Mouse (Mus musculus) ovary, postnatal 36 days (tissue): Measurements from ENCODE around the gene Scube1.

ENCODE experiments used
- DNase-seq: peaks from one replicate; pipeline ENCODE4 v3.0.0; 2022; ENCODE audit warnings: low spot score, mixed read lengths

Gene Scube1

DNA sequence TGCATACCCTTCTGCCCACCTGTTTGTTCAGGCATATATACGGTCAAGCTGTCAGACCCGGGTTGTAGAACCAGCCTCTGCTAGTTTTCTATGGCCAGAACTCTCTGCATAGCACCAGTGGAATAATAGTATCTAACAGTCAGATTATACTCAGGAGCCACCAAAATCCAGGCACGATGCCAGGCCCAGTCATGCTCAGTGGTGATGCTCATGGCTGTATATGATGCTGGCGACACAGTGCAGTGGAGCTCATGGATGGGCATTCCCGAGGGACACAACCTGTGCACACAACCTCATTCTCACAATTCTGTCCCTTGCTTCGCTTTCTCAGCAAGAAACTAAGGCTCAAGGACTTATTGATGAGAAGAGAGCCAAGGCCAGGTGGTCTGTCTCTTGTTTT is 58.8 kb downstream of the Scube1 start:
- DNase-seq = no peak

DNA sequence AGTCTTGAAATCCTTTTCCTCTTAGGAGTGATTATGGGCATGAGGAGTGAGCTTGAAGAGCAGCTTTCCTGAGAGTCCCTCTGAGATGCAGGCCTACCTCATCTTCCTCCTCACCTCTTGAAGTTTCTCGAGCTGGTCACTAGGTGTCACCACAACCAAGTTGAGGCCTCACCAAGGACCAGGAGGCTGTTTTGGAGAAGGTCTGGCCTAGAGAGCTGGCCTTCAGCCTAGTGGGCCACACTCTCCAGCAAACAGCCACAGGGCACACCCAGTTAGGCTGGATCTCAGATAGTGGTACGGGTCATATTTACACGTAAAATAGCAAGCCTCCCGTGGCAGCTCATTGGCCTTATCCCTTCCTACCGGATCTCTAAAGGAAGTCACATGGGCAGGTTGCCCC is 60.1 kb downstream of the Scube1 start:
- DNase-seq = peak; percentile 67

DNA sequence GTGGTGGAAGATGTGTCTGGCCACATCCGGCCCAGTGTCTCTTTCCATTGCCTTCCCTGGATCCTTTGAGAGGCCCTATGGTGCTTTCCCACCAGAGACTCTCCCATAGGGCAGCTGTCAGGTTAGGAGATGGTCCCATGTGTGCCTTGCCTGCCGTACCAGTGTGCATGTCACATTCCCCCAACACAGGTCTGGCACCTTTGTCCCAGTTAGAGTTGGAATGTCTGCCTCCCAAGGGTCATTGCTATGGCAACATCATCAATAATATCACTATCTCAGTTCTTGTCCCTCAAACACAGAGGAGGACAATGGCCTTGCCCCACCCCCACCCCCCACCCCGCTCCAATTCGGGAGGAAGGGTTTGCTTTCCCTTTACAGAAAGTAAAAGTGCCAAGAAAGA is 61.8 kb downstream of the Scube1 start:
- no peak for DNase-seq

DNA sequence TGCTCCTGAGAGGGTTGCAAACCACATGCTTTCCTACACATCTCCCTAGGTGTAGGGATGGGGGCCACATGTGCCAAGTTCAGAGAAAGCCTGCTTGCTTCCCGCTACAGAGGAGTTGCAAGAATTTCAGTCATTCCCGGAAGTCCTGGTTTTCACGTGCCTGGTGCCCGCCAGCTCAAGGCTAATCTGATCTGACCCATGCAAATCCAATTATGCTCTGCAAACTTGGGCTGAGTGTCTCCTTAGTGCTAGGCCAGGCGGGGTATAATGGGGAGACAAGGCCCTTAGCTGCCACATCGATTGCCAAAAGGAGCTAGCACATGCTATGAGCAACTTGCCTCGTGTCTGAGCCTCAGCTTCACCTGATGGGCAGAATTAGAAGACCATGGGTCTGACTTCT is 62.7 kb downstream of the Scube1 start:
- DNase-seq = no peak

DNA sequence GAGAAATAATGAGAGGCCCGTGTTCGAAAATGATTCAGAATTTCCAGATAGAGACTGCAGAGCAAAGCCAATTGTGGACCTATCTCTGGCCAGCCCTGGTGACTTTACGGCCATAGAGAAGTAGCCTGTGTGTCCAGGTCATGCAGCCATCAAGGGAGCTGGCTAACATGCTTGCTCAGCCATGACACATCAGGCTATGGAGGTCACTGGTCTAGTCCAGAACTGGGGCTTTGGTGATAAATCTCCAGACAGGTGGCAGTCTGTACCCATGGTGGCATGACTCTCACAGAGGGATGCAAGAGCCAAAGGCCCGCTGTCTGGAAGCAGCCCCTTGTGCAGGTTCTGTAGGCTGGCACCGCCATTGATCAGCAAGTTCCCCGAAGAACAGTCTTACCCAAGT is 82.3 kb downstream of the Scube1 start:
- no peak for DNase-seq

DNA sequence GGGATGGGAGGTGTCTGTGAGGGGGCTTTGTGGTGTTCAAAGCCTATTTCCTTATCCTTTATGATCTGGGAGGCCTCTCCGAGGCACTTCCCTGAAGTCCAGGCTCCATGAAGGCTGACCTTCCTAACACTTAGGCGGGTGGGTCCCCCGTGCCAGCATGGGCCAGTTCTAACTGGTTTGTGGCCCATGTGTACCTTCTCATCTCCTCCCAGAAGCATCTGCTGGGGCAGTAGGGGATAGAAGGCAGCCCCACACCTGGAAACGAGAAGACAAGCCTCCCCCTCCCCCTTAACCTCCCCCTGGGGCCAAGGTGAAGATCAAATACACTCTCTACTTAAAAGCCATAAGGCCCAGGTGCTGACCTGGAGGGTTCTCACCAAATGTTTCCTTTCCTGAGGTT is 84.6 kb downstream of the Scube1 start:
- no peak for DNase-seq

DNA sequence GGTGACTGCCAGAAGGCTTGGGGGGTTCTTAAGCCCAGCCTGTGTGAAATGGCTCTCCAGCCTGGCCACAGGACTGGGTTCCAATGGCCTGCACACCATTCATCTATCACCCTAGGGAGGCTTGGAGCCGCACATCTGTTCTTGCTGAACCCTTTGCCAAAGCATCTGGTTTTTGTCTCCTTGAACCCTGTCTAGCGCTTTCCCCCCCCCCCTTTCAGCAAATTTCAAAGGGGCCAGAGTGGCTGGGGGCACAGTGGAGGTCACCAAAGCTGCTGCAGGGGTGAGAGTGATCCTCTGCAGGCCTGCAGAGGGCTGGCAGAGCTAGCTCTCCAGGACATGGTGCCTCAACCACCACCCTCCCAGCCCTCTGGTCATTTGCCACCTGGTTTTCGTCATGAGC is 85.7 kb downstream of the Scube1 start:
- no peak for DNase-seq

DNA sequence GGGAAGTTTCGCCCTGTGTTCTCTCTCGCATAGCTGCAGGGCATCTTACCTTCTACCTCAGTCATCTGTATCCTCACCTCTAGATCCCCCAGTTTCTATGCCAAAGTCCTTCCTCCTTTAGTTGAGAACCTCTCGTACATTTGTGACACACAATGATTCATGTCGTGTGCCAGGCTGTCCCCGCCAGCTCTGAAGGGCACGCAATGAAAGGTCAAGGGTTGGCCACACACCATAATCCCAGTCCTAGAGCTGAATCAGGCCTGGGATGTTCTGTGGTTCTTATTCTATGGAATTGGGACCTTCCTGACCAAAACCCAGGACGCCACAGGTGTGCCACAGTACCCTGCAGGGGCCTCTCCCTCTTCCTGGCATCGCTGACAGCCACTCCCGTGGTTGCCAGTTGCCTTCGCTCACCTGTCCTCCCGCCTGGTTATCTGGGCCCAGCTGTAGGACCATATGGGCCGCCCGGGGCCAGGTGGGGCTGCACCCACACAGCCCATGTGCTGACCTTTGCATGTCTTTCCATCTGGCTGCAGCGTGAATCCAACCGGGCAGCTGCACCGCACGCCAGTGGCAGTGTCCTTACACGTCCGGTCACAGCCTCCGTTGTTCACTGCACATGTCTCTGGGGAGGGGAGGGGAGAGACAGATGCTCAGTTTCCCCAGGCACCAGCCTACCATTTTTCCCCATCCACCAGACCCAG is 86.5 kb downstream of the Scube1 start:
- DNase-seq = no peak

DNA sequence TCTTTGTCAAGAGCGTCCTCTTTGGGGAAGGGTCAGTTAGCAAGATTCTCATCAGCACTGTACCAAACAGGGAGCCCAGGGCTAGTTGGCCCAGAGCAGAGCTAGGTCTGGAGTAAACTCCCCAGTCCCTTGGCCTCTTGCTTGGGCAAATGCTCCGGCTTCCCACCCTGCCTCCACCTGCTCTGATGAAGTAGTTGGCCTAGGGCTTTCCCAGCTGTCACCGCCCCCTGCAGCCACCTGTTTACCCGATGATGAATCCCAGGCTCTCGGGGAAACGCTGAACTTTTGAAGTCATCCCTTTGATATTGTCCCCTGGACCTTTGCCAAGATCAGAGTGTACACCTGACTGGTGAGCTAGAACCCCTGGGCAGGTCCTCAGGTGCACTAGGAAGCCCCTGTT is 88.1 kb downstream of the Scube1 start:
- DNase-seq = no peak

DNA sequence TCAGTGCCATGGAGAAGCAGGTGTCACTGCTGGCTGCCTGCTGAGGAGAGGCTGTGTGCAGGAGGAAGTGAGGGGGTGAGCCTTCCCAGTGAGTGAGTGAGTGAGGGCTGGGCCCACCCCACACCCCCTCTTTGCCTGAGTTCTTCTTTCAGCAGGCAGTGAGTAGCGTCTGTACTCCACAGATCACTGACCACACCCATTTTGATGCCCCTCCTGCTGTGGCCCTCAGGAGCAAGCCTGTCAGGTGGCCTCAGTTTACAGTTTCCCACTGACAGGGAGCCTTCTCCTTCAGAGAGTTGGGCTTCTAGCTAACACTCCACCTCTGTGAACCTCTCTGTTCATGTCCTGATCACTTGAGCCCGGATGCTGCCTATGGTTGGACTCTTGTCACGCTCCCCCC is 89.6 kb downstream of the Scube1 start:
- DNase-seq = no peak

DNA sequence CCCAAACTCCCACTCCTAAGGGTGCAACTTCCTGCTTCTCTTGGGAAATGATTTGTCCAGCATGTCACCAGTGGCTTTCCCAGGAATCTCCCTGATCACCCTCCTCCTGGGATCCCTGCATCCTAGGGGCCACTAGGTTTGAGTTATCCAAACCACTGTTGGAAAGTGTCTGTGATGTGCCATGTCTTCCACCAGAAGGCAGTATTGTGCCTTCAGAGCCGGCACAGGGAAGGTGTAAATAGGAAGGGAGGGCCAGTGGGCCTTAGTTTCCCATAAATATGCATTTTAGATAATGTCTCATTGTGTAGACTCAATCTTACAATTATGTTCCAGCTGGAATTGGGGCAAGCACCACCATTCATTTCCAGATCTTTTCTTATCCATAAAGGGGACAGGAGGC is 90.7 kb downstream of the Scube1 start:
- no peak for DNase-seq

DNA sequence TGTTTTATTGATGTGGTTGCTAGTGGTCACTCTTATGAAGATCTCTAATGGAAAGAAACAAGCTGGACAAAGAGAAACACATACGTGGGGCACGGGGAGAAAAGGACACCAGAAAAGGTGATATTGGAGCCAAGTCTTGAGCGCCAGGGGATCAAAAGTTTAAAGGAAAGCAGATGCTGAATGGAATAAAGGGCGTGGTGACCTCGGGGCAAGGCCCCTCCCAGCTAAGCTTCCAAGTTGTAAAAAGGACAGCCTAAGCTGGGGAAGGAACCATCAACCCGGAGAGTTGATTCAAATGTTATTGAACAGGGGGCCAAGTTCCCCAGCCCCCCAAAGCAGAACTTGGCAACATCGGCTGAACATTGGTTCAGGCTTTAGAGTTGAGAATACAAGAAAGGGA is 93.8 kb downstream of the Scube1 start:
- DNase-seq = no peak

DNA sequence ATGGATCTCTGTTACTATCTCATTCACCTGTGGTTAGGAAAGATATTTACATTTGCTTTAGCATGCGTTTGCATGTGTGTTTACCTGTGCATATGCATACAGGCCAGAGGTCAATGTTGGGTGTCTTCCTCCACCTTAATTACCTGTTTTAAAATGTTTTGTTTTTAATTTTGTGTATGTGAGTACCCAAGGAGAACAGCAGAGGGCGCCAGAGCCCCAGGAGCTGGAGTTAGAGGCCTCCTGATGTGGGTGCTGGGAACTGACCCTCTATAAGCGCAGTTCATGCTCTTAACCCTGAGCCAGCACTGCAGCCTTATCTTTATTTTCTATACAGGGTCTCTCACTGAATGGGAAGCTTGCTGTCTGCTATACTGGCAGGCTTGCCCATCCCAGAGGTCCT is 95.1 kb downstream of the Scube1 start:
- no peak for DNase-seq

DNA sequence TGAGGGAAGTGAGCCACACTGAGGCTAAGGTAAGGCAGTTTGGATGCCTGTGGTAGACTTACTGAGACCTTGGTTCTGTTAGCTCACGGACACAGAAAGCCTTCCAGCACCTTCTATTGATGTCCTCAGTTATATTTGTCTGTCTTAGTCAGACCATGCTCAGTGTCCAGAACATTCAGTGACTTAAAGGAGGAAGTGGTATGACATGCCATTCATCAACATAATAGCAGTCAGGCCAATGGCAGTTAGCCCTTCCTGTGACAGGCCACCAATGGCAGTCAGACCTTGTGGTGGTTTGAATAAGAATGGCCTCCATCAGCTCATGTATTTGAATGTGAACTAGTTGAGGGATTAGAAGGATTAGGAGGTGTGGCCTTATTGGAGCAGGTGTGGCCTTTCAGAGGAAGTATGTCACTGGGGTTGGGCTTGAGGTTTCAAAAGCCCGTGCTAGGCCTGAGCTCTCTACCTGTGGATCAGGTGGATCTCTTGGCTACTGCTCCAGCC is 98.6 kb downstream of the Scube1 start:
- DNase-seq = no peak

DNA sequence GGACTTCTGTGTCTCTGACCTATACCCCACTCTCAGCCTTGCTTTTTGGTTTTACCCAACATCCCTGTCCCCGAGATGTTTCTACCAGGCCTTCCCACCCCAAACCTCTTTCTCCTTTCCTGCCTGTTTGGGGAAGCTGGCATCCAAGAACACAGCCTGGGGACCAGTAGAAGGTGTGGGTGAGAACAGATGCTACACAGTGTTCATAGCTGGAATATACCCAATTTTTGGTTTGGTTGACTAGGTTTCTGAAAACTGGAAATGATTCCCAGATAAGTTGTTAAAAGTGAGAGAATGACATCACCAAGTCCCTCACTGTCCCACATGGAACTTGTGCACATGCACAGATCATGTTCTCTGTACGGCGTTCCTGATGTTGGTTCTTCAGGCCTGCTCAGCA is 109.6 kb downstream of the Scube1 start:
- DNase-seq = no peak

DNA sequence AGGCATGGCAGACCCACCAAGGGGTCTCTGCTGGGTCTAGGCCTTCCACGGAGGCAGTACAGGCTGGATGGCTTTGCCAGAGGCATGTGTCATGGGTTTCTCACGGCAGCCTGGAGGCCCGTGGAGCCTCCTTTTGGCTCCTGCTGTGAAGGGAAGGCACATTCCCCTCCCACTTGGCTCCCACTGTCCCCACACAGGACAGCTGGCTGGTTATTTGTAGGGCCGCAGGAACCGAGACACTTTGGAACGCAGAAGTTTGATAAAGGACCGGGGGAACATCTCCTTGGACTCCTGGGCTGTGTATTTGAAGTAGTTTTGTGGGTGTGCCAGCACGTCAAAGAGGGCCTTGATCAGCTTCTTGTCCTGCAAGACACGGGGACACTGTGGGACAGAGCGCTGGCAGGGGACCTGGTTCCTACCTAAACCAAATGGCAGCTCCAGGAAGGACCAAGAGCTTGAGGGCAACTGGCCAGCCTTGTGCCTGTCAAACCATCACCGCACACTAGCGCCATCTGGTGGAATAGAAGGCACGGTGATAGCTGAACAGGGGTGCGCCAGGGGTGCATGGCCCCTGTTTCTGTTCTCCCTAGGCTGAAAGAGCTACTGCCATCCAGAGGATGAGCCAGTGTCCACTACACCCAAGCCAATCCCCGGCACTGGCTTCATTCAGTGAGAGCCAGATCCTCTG is 117.6 kb downstream of the Scube1 start:
- peak; percentile 59 for DNase-seq

DNA sequence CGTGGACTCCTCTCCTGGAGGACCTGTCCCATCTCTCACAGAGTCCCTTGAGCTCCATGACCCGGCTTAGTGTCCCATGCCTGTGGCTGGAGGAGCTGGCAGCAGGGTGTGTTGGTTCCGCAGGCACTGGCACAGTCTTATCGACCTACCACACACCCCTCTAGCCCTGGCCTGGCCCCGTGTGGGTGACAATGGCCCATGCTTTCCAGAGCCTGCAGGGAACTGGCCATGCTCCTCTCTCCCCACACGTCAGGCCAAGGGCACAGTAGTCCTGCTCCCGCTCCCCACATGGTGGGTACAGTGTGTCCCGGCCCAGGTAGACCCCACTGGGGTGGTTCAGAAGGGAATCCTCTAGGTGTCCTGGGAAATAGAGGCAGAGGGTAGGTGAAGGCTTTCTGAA is 118.1 kb downstream of the Scube1 start:
- no peak for DNase-seq

DNA sequence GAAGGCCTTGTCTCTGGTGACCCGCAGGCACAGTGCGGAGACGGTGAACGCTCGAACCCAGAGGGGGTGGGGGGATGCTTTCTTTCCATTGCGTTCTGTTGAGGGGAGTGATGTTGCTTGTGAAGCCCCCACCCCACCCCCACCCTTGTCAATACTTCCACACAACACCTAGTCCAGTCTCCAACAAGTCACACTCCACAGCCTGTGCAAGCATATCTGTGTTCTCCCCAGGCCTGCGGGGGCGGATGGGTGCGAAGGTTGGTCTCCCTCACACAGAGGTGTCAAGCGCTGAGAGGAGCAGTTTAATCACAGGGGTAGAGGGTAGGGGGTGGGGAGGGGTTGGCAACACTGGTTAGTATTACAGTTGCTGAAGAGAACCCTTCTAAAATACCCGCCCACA is 118.6 kb downstream of the Scube1 start:
- no peak for DNase-seq

DNA sequence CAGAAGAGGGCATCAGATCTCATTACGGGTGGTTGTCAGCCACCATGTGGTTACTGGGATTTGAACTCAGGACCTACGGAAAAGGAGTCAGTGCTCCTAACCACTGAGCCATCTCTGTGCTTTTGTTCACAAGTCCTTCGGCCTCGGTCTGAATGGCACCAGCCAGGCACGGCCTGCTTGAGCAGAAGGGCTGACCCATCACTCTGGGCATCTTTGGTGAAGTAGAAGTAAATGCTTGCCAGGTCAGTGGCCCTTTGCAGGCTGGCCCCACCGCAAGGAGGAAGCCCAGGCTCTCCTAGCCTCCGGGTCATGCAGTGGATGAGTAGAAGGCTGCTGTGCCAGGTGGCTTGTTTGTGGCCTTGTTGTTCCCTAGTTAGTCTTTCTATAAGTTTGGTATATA is 121.4 kb downstream of the Scube1 start:
- DNase-seq = no peak

DNA sequence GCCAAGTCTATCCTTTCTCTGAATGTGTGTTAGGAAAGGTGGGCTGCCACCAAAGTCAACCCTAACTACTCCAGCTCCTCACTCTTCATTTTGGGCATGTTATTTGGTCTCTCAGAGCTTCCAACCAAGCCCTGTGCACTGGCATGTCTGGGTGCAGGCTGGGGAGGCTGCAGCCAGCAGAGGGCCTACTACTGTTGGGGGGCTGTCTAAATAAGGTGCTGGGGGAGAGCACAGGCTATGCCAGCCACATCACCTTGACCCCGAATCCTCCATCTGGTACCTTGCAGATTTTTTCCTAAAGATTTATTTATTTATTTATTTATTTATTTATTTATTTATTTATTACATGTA is 121.8 kb downstream of the Scube1 start:
- no peak for DNase-seq

DNA sequence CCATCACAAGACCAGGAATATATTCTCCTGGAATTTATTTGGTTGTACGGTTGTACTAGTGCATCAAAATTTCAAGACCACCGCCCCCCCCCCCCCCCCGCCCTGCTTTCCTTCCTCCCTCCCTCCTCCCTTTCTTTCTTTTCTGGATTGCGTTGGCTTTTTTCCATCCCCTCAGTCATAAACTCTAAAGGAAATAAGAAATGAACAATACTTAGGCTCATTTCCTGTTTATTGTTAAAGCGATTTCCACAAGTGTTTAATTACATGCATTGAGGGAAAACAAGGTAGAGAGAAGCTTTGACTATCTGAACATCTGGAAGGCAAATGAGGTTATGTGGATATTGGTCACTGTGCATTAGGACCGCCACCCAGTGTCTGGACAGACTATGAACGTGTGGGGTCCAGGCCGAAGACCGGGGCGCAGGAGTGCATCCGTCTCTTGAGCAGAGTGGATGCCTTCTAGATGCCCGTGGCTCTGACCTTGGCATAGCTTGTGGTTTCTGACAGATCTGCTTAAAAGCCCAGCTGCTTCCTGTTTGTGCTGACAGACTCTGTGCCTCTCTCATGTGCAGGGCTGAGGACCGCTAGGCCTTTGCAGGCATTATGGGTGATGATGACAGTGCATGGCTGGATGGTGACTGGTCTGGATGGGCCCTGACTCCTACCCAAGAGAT is 122.3 kb downstream of the Scube1 start:
- DNase-seq = no peak

DNA sequence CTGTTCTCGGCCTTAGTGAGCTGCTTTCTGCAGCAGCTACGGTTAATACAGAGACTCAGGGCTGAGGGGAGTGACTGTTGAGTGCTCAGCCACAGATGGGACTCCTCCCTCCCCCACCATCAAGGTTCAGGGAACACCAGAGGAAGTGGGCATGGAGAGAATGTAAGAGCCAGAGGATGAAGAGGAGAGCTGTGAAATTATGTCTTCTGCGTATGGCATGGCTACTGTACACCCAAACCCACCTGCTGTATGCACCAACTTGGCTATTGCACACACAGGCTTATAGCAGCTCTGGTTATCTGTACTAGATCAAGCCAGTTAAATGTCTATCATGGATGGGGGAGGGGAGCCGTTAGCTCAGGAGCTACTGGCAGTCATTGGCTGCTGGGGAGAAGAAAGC is 123.6 kb downstream of the Scube1 start:
- no peak for DNase-seq

DNA sequence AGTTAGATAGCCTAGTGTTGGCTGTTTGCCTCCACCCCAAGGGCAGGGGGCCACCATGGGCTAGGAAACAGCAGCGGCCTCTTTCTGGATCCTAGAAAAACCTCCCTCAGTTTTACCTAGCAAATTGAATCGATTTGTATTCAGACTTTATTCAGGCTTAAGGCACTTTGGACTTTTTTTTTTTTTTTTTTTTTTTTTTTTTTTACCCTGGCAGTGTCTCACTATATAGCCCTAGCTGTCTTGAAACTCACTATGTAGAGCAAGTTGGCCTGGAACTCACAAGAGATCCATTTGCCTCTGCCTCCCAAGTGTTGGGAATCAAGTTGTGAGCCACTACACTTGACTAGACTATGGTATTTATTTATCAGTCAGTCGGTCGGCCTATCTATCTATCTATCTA is 128.0 kb downstream of the Scube1 start:
- DNase-seq = no peak

DNA sequence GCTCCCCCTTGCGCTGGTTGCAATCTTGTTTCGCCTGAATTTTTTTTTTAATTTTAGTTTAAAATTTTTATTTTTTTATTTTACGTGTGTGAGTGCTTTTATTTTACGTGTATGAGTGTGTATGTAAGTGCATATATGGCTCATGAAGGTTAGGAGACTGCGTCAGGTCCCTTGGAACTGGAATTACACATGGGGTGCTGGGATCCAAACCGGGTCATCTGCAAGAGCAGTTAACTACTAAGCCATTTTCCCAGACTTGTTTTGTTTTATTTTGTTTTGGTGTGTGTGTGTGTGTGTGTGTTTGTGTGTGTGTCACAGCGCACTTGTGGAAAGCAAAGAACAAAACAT is 129.5 kb downstream of the Scube1 start:
- DNase-seq = no peak
